ENCODE assay signal across 18 mouse cellular contexts in genomic region chr19:22628878-22629277, GRCm38 (mm10).
"Had no signal": no experiment of that assay in that cellular context is flagged by ENCODE, and none has a peak within 500 bp of the region (broad histone marks: within the 10 kb centered on the region; RNA-seq: fewer than 3 reads in every experiment).

No protein-coding gene starts in this region.

- H3K9ac ChIP-seq: liver, postnatal 0 days; lung, embryonic 15.5 days; midbrain, embryonic 13.5 days; neural tube, embryonic 12.5 days; stomach, embryonic 15.5 days had no signal

- H3K4me3 ChIP-seq: lung, embryonic 15.5 days; megakaryocyte, embryonic 14.5 days; midbrain, embryonic 13.5 days; neural tube, embryonic 12.5 days; stomach, embryonic 15.5 days had no signal

- H3K4me2 ChIP-seq: lung, embryonic 15.5 days; midbrain, embryonic 11.5 days; midbrain, embryonic 13.5 days; neural tube, embryonic 12.5 days; stomach, embryonic 15.5 days had no signal

- H3K9me3 ChIP-seq: lung, embryonic 15.5 days; megakaryocyte, embryonic 14.5 days; midbrain, embryonic 13.5 days; neural tube, embryonic 12.5 days; stomach, embryonic 15.5 days had no signal

- H3K27me3 ChIP-seq: lung, embryonic 15.5 days; megakaryocyte, embryonic 14.5 days; midbrain, embryonic 13.5 days; neural tube, embryonic 12.5 days; stomach, embryonic 15.5 days had no signal

- H3K36me3 ChIP-seq: lung, embryonic 15.5 days; midbrain, embryonic 13.5 days; neural tube, embryonic 12.5 days; stomach, embryonic 15.5 days had no signal

- DNase-seq: liver, postnatal 0 days; lung, adult 2 months; lung, postnatal 14 days; lung, postnatal 36 days; right cerebral cortex, postnatal 14 days; thymus, adult 2 months; thymus, postnatal 25 days; thymus, postnatal 4 days had no signal

- H3K4me1 ChIP-seq: megakaryocyte, embryonic 14.5 days; midbrain, embryonic 13.5 days; neural tube, embryonic 12.5 days; stomach, embryonic 15.5 days had no signal

- ATAC-seq: liver, postnatal 0 days; lung, postnatal 0 days; midbrain, embryonic 13.5 days; midbrain, embryonic 16.5 days had no signal

- H3K27ac ChIP-seq: lung, embryonic 15.5 days; macrophage; midbrain, embryonic 13.5 days; neural tube, embryonic 12.5 days; stomach, embryonic 15.5 days; stomach, postnatal 0 days had no signal
